ENCODE assay signal across 10 mouse cellular contexts in genomic region chr1:75292476-75293330, GRCm38 (mm10). TPM values are rescaled to one million over a fixed set of nuclear protein-coding genes. Genes with fewer than 3 reads are reported as not detected.
DNase-seq lines count a peak whose midpoint lies in the region; ATAC-seq and TF ChIP-seq lines count a peak whose summit lies in the region.
"Had no signal": no experiment of that assay in that cellular context is flagged by ENCODE, and none has a peak within 500 bp of the region (broad histone marks: within the 10 kb centered on the region; RNA-seq: fewer than 3 reads in every experiment).

No protein-coding gene starts in this region.

- H3K4me1 ChIP-seq in kidney, postnatal 0 days (replicated peaks; ENCODE audit: insufficient read depth, low read length), result 0 out of 2 replicates have a peak, but pooled peaks cover 4% of the 10 kb centered on the region
- H3K4me1 ChIP-seq in embryonic facial prominence, embryonic 14.5 days (ENCODE audit: control insufficient read depth, insufficient read depth, low read length), result peaks cover 5% of the 10 kb centered on the region; the same call in 1 of the 2 replicates

- no peaks in the 10 kb centered on the region for H3K36me3 ChIP-seq in kidney, postnatal 0 days (ENCODE audit: insufficient read depth, low read length)
- H3K36me3 ChIP-seq in embryonic facial prominence, embryonic 14.5 days (ENCODE audit: control insufficient read depth, insufficient read depth, low read length), result no peaks in the 10 kb centered on the region
- H3K36me3 ChIP-seq: neural tube, embryonic 13.5 days had no signal

- peak; percentile 46 for DNase-seq in adrenal gland, adult 2 months
- DNase-seq in adrenal gland, postnatal 4 days (ENCODE audit: low spot score in 2 of 2), result no peak
- DNase-seq in kidney, postnatal 0 days (ENCODE audit: low spot score), result peak; percentile 76
- no peak for DNase-seq in kidney, postnatal 25 days
- peak; percentile 58 for DNase-seq in embryonic facial prominence, embryonic 14.5 days (ENCODE audit: low spot score)
- peak; percentile 41 to 52 for DNase-seq in kidney, postnatal 4 days
- no peak for DNase-seq in gastrocnemius, adult 8-10 months (ENCODE audit: low spot score in 2 of 2)
- DNase-seq in cerebellum, adult 11 months, result no peak
- DNase-seq: cerebellum, adult 9-10 months had no signal

- no peaks in the 10 kb centered on the region for H3K9me3 ChIP-seq in kidney, postnatal 0 days (replicated peaks; ENCODE audit: low read length)
- no peaks in the 10 kb centered on the region for H3K9me3 ChIP-seq in embryonic facial prominence, embryonic 14.5 days (ENCODE audit: control insufficient read depth, low read length)
- H3K9me3 ChIP-seq: neural tube, embryonic 13.5 days had no signal

- WGBS in kidney, postnatal 0 days, result 28% methylated on average over 12 of the region's 12 CpGs
- WGBS in embryonic facial prominence, embryonic 14.5 days, result 37% methylated on average over 12 of the region's 12 CpGs

- H3K9ac ChIP-seq in kidney, postnatal 0 days (ENCODE audit: low read depth, low read length), result no peak overlapping the region
- no peak overlapping the region for H3K9ac ChIP-seq in embryonic facial prominence, embryonic 14.5 days (ENCODE audit: low read depth, low read length)
- H3K9ac ChIP-seq: neural tube, embryonic 13.5 days had no signal

- no peaks in the 10 kb centered on the region for H3K27me3 ChIP-seq in kidney, postnatal 0 days (ENCODE audit: insufficient read depth, low read length)
- no peaks in the 10 kb centered on the region for H3K27me3 ChIP-seq in embryonic facial prominence, embryonic 14.5 days (replicated peaks; ENCODE audit: control insufficient read depth, insufficient read depth, low read length)
- H3K27me3 ChIP-seq: neural tube, embryonic 13.5 days had no signal

- H3K27ac ChIP-seq in kidney, postnatal 0 days, result peak overlapping the region; percentile 65
- H3K27ac ChIP-seq in embryonic facial prominence, embryonic 14.5 days (replicated peaks; ENCODE audit: low read depth, low read length), result peak overlapping the region; percentile 61; the same call in 1 of the 2 replicates
- H3K27ac ChIP-seq: neural tube, embryonic 13.5 days had no signal

- TF ChIP-seq CTCF in kidney, postnatal 0 days (IDR thresholded peaks at IDR 0.05; ENCODE audit: low read depth), result no peak

- no peak overlapping the region for H3K4me3 ChIP-seq in kidney, postnatal 0 days (replicated peaks; ENCODE audit: low read depth, low read length)
- no peak overlapping the region for H3K4me3 ChIP-seq in embryonic facial prominence, embryonic 14.5 days (ENCODE audit: low read depth, low read length)
- H3K4me3 ChIP-seq: neural tube, embryonic 13.5 days had no signal

- no peak overlapping the region for H3K4me2 ChIP-seq in kidney, postnatal 0 days (ENCODE audit: low read length)
- no peak overlapping the region for H3K4me2 ChIP-seq in embryonic facial prominence, embryonic 14.5 days (ENCODE audit: low read depth, low read length)
- H3K4me2 ChIP-seq: neural tube, embryonic 13.5 days had no signal

- ATAC-seq in kidney, postnatal 0 days (replicated peaks; ENCODE audit: low FRiP score, low read depth), result 0 out of 2 replicates have a peak, but pooled peaks have one; percentile 36
- ATAC-seq in embryonic facial prominence, embryonic 14.5 days (ENCODE audit: low read depth), result peak; percentile 41; the same call in 1 of the 2 replicates

RNA-seq across cellular contexts. Expression of gene Resp18, which starts 14.5 kb away (rescaled TPM):
- 100 to 1,000 TPM; 127 to 192 TPM for total RNA-seq in adrenal gland, adult 2 months (2021)
- 46.3 and 69.6 TPM in 2 replicates for polyA plus RNA-seq in adrenal gland, adult 2 months (2012; rRNA removed)
- 100 to 1,000 TPM; 138 to 152 TPM for total RNA-seq in adrenal gland, postnatal 4 days (2021)
- not detected in 2 replicates for polyA plus RNA-seq in kidney, postnatal 0 days (2015; fragmentation: Nextera tagmentation; extraction: Ambion mirVana)
- 6.0 and 6.9 TPM in 2 replicates for polyA plus RNA-seq in embryonic facial prominence, embryonic 14.5 days (2014; fragmentation: Nextera tagmentation; extraction: Ambion mirVana)
- total RNA-seq in gastrocnemius, adult 8-10 months (2022), result not detected

RNA-seq across cellular contexts. Expression of gene Dnpep, which starts 25.1 kb away (rescaled TPM):
- total RNA-seq in adrenal gland, adult 2 months (2021), result 100 to 1,000 TPM in 1 of 2 experiments, 10 to 100 TPM in 1; 85.2 to 100 TPM
- polyA plus RNA-seq in adrenal gland, adult 2 months (2012; rRNA removed), result 149 and 179 TPM in 2 replicates
- total RNA-seq in adrenal gland, postnatal 4 days (2021), result 100 to 1,000 TPM; 106 to 113 TPM
- 128 and 137 TPM in 2 replicates for polyA plus RNA-seq in kidney, postnatal 0 days (2015; fragmentation: Nextera tagmentation; extraction: Ambion mirVana)
- polyA plus RNA-seq in embryonic facial prominence, embryonic 14.5 days (2014; fragmentation: Nextera tagmentation; extraction: Ambion mirVana), result 115 and 128 TPM in 2 replicates
- 10 to 100 TPM; 38.7 to 46.5 (median 44.1) TPM for total RNA-seq in gastrocnemius, adult 8-10 months (2022)

RNA-seq across cellular contexts. Expression of gene Ptprn, which starts 28.4 kb away (rescaled TPM):
- 10 to 100 TPM; 43.6 to 83.6 TPM for total RNA-seq in adrenal gland, adult 2 months (2021)
- polyA plus RNA-seq in adrenal gland, adult 2 months (2012; rRNA removed), result 41.5 and 52.0 TPM in 2 replicates
- 10 to 100 TPM; 79.8 to 81.3 TPM for total RNA-seq in adrenal gland, postnatal 4 days (2021)
- polyA plus RNA-seq in kidney, postnatal 0 days (2015; fragmentation: Nextera tagmentation; extraction: Ambion mirVana), result 0.08 and 0.13 TPM in 2 replicates
- 2.0 and 2.9 TPM in 2 replicates for polyA plus RNA-seq in embryonic facial prominence, embryonic 14.5 days (2014; fragmentation: Nextera tagmentation; extraction: Ambion mirVana)
- total RNA-seq in gastrocnemius, adult 8-10 months (2022), result under 1 TPM in 3 of 4 experiments, not detected in 1; 0.07 to 0.31 (median 0.08) TPM

RNA-seq across cellular contexts. Expression of gene Dnajb2, which starts 56.5 kb away (rescaled TPM):
- 100 to 1,000 TPM in 1 of 2 experiments, 10 to 100 TPM in 1; 89.1 to 111 TPM for total RNA-seq in adrenal gland, adult 2 months (2021)
- polyA plus RNA-seq in adrenal gland, adult 2 months (2012; rRNA removed), result 52.8 and 58.4 TPM in 2 replicates
- total RNA-seq in adrenal gland, postnatal 4 days (2021), result 10 to 100 TPM; 40.5 to 42.5 TPM
- 30.4 and 31.3 TPM in 2 replicates for polyA plus RNA-seq in kidney, postnatal 0 days (2015; fragmentation: Nextera tagmentation; extraction: Ambion mirVana)
- 20.0 and 21.0 TPM in 2 replicates for polyA plus RNA-seq in embryonic facial prominence, embryonic 14.5 days (2014; fragmentation: Nextera tagmentation; extraction: Ambion mirVana)
- total RNA-seq in gastrocnemius, adult 8-10 months (2022), result 10 to 100 TPM; 84.3 to 97.1 (median 85.1) TPM

Comparison
In these comparisons a context has a peak if more than half of its experiments do, and no peak if none do; other contexts are left out.
1. DNase-seq: peak in adrenal gland, adult 2 months (single experiment), kidney, postnatal 0 days (single experiment), embryonic facial prominence, embryonic 14.5 days (single experiment) and kidney, postnatal 4 days (2 of 2); none in adrenal gland, postnatal 4 days (0 of 2), kidney, postnatal 25 days (0 of 2), gastrocnemius, adult 8-10 months (0 of 2) and cerebellum, adult 11 months (single experiment).
2. RNA of gene Resp18, which starts 14.5 kb away (total RNA-seq): 127 to 192 TPM in adrenal gland, adult 2 months and 138 to 152 TPM in adrenal gland, postnatal 4 days; not detected in gastrocnemius, adult 8-10 months; every median in the first group is over 100 times any median in the second.
3. RNA of gene Ptprn, which starts 28.4 kb away (total RNA-seq): 43.6 to 83.6 TPM in adrenal gland, adult 2 months and 79.8 to 81.3 TPM in adrenal gland, postnatal 4 days; 0.07 to 0.31 TPM in gastrocnemius, adult 8-10 months; every median in the first group is over 10 times any median in the second.